Mouse (Mus musculus) bone marrow macrophage, adult 2 months (primary cell): ENCODE measurements around the gene Dnajb11. TPM values are rescaled to one million over a fixed set of nuclear protein-coding genes. Genes with fewer than 3 reads are reported as not detected.

Experiments
- H3K27ac ChIP-seq: 2 replicates; pipeline ENCODE4 v1.5.1; 2012; ENCODE audit warnings: low read depth, low read length; ENCODE audit not compliant: insufficient read depth
- H3K4me1 ChIP-seq: 2 replicates; pipeline ENCODE4 v1.6.1; 2012; ENCODE audit warnings: low read length; ENCODE audit not compliant: control insufficient read depth, insufficient read depth
- H3K4me3 ChIP-seq: 2 replicates; pipeline ENCODE4 v1.5.1; 2012; ENCODE audit warnings: mild to moderate bottlenecking, low read length, moderate library complexity; ENCODE audit not compliant: insufficient read depth
- CTCF ChIP-seq: IDR thresholded peaks from 2 replicates; pipeline ENCODE4 v1.5.1; 2012; ENCODE audit warnings: low read depth, mild to moderate bottlenecking, low read length, moderate library complexity
- POLR2A ChIP-seq: IDR thresholded peaks from 2 replicates; pipeline ENCODE4 v1.6.1; 2012; ENCODE audit warnings: mild to moderate bottlenecking, low read depth, low read length, borderline replicate concordance
- polyA plus RNA-seq: library from polyadenylated mRNA; stranded (reverse); fragments of >200 nt; gene quantifications from 2 replicates; pipeline ENCODE4 v1.2.4, GENCODE M21; 2012; ENCODE audit not compliant: missing spikeins, insufficient read depth, insufficient read length

Dnajb11 gene
- polyA plus RNA-seq, 1 experiment: 78.0 TPM

- no peak overlapping the region for H3K27ac ChIP-seq
- no peak overlapping the region for H3K4me3 ChIP-seq
- TF ChIP-seq POLR2A (no peak), CTCF (no peak)
- no peaks in the 10 kb centered on the region for H3K4me1 ChIP-seq
These were observed 36.5 kb downstream of the Dnajb11 start for GRCm38 (mm10) chr16:22894095-22894494.

GRCm38 (mm10) chr16:22896618-22897017 lies 39.0 kb downstream of the Dnajb11 start:
- H3K4me3 ChIP-seq: no peak overlapping the region
- TF ChIP-seq POLR2A (no peak), CTCF (no peak)
- H3K4me1 ChIP-seq: no peaks in the 10 kb centered on the region
- no peak overlapping the region for H3K27ac ChIP-seq

- H3K27ac ChIP-seq: no peak overlapping the region
- no peak overlapping the region for H3K4me3 ChIP-seq
- no peaks in the 10 kb centered on the region for H3K4me1 ChIP-seq
- TF ChIP-seq POLR2A: no peak
- no peak for TF ChIP-seq CTCF
These were observed 41.7 kb downstream of the Dnajb11 start for GRCm38 (mm10) chr16:22899346-22899745.

GRCm38 (mm10) chr16:22899866-22900570 lies 42.4 kb downstream of the Dnajb11 start:
- Histone ChIP-seq H3K4me3 (no peak overlapping the region), H3K4me1 (no peaks in the 10 kb centered on the region), H3K27ac (no peak overlapping the region)
- no peak for TF ChIP-seq CTCF
- TF ChIP-seq POLR2A: no peak

GRCm38 (mm10) chr16:22901326-22901725 lies 43.7 kb downstream of the Dnajb11 start:
- H3K4me3 ChIP-seq: no peak overlapping the region
- H3K4me1 ChIP-seq: no peaks in the 10 kb centered on the region
- no peak overlapping the region for H3K27ac ChIP-seq
- TF ChIP-seq POLR2A (no peak), CTCF (no peak)

GRCm38 (mm10) chr16:22909290-22909689 lies 51.6 kb downstream of the Dnajb11 start:
- TF ChIP-seq POLR2A: no peak
- TF ChIP-seq CTCF: no peak
- Histone ChIP-seq H3K4me3 (no peak overlapping the region), H3K27ac (no peak overlapping the region), H3K4me1 (no peaks in the 10 kb centered on the region)

- H3K4me3 ChIP-seq: no peak overlapping the region
- TF ChIP-seq POLR2A (no peak), CTCF (no peak)
- H3K27ac ChIP-seq: no peak overlapping the region
- H3K4me1 ChIP-seq: no peaks in the 10 kb centered on the region
These were observed 54.3 kb downstream of the Dnajb11 start for GRCm38 (mm10) chr16:22911986-22912385.

- Histone ChIP-seq H3K4me1 (no peaks in the 10 kb centered on the region), H3K27ac (no peak overlapping the region), H3K4me3 (no peak overlapping the region)
- TF ChIP-seq POLR2A: no peak
- TF ChIP-seq CTCF: no peak
These were observed 55.2 kb downstream of the Dnajb11 start for GRCm38 (mm10) chr16:22912886-22913285.

GRCm38 (mm10) chr16:22914276-22914675 lies 56.6 kb downstream of the Dnajb11 start:
- H3K27ac ChIP-seq: no peak overlapping the region
- TF ChIP-seq CTCF: no peak

GRCm38 (mm10) chr16:22918034-22918433 lies 60.4 kb downstream of the Dnajb11 start, which contains the start of gene Fetub:
Gene Fetub (plus strand): TSS chr16:22918334.
- H3K27ac ChIP-seq: no peak within 1 kb of the TSS

More at GRCm38 (mm10) chr16:22914276-22914675, 56.6 kb downstream of the Dnajb11 start:
- no peaks in the 10 kb centered on the region for H3K4me1 ChIP-seq
- H3K4me3 ChIP-seq: no peak overlapping the region

More at GRCm38 (mm10) chr16:22918034-22918433, 60.4 kb downstream of the Dnajb11 start, which contains the start of gene Fetub:
- TF ChIP-seq CTCF: no peak
- no peak for TF ChIP-seq POLR2A
- Histone ChIP-seq H3K4me1 (no peaks in the 10 kb centered on the region), H3K4me3 (no peak within 1 kb of the TSS)
